Mouse (Mus musculus): Measurements from ENCODE around the gene Ctdspl.

GRCm38 (mm10) chr9:118974148-118974547, 47.9 kb downstream of the Ctdspl start:
- TF ChIP-seq CTCF (IDR thresholded peaks at IDR 0.05), result no peak
- TF ChIP-seq EP300 (IDR thresholded peaks at IDR 0.05), result no peak
